Mouse (Mus musculus) granulocyte monocyte progenitor cell, adult 5-6 weeks (primary cell): ENCODE data around the gene Fbn1. TPM values are rescaled to one million over a fixed set of nuclear protein-coding genes. Genes with fewer than 3 reads are reported as not detected.

Experiments used
- ATAC-seq: replicated peaks from 2 replicates; pipeline ENCODE4 v1.8.0; 2016; ENCODE audit warnings: mild to moderate bottlenecking, moderate TSS enrichment, inconsistent platforms; ENCODE audit not compliant: poor library complexity, severe bottlenecking
- total RNA-seq, 2 experiments: library from RNA; stranded (forward) in 1 of 2; stranded (reverse) in 1 of 2; fragments of 200-712, 200-1000 nt in 1 of 2; fragments of >200 nt in 1 of 2; fragmentation: Nextera tagmentation in 1 of 2; gene quantifications; 2 replicates each; pipeline ENCODE4 v1.2.3; 2014 to 2017

The Fbn1 gene
- total RNA-seq, 2 experiments from 2014 or later: 0.05 TPM; not detected in 1

DNA sequence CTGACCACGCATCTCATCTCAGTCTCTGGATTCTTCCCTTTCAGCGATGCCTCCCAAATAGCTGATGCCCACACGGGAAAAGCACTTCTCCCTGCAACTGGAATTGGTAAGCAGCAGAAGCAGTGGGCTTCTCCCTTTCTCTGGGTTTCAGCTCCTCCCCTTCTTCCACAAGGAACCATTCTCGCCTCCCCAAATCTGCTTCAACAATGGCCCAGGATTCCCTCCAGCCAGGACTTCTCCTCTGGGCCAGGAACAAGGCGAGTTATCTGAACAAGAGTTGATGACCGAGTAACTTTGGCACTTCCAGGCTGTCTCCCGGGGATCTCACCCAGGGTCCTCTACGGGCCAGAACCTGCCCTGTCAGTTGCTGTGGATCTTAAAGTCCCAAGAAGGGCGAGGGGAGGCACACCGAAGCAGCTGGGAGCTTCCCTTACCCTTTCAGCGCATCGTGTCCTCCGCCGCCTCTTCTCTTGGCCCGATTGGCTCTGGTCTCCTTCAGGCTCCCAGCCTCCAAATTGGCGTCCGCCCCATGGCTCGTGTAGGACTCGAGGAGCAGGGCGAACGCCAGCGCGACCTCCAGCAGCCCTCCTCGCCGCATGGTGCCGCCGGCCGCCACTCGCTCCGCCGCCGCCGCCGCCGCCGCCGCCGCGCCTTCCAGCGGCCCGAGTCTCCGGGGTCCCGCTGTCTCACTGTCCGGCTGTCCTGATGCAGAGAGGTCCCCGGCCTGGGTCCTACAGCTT lies 2.6 kb downstream of the Fbn1 start, which contains the start of gene Gm9913:
Gm9913 (plus strand) TSS at position 84 of the 740 bp plus-strand sequence.
- peak; percentile 40; the same call in 1 of the 2 replicates for ATAC-seq

DNA sequence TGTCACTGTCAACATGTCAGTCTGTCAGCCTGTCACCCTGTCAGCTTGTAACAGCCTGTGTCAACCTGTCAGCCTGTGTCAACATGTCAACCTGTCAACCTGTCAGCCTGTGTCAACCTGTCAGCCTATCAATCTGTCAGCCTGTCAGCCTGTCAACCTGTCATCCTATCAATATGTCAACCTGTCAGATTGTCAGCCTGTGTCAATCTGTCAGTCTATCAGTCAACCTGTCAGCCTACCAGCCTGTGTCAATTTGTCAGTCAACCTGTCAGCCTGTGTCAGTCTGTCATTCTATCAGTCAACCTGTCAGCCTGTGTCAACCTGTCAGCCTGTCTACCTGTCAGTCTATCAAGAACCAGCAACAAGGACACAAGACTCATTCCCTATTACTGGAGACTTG lies 6.3 kb downstream of the Fbn1 start:
- ATAC-seq: no peak

DNA sequence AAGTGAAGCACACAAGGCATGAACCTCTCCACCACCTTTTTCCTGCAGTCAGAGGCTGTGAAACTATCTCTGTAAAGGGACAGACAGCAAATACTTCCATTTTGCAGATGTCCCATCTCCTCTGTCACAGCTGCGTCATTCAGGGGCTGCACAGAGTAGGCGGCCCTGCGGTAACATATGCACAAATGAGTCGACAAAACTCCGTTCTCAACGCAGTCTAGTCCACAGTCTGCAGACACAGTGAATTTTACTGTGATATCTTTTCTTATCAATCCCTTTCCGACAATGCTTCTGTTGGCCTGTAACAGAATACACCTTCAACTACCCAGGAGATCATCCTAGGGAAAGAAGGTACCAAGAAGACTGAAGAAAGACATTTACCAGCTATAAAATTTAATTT lies 9.6 kb downstream of the Fbn1 start:
- no peak for ATAC-seq

DNA sequence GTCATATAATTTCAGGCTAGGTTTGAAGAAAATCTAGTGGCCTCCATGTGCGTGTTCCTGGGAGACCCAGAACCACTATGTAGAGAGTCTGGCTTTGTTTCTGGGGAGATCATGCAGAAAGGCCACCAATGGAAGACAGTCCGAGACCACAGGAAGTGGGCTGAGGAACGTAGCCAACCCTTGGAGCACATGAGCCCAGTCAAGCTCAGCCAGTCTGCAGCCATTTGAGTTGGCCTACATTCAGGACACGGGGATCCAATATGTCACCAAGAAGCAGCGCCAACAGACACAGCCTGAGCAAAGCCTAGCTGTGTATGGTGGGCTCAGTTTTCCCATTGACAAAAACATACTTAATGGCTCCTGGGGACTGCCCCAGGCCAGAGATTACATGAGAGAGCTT lies 11.1 kb downstream of the Fbn1 start:
- ATAC-seq: peak; percentile 15; the same call in 1 of the 2 replicates

DNA sequence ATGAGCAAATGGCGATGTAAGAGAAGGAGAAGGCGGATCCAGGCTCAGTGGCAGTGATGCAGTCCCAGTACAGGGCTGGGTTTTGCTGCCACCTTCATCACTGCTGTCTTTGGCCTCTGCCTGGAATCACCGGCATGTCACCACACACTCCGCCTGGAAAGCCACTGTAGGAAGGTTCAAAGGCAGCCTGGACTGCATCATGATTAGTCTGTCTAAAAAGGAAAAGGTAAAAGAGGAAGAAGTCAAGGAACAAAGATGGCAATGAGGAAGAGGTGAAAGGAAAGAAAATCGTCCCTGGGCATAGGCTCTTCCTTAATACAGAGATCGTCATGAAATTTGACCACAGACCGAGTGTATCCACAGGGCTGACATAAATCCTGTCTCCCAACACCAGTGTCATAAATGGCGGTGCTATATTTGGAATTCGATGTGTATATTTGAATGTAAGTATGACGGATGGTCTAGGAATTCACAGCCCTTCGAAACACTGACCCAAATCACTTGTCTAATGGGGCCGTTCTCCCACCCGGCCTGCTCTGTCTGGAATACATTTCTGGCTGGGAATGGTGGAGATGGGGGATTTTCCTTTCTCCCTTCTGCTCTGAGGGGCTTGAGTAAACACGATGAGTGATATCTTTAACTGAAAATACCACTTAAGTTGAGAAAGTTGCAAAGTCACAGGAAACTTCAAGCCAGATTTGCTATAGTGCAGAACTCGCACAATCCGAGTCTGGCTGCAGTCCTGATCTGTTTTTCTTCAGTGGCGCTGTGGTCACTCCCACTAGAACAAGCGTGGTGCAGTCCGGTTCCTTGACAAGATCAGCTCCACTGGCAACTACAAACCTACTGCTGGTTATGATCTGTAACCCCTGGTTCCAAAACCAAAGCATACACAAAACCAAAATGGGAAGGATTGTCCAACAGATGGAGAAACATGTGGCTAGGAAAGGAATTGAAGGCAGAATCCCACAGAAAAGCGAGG lies 12.7 kb downstream of the Fbn1 start:
- peak; percentile 80 for ATAC-seq

DNA sequence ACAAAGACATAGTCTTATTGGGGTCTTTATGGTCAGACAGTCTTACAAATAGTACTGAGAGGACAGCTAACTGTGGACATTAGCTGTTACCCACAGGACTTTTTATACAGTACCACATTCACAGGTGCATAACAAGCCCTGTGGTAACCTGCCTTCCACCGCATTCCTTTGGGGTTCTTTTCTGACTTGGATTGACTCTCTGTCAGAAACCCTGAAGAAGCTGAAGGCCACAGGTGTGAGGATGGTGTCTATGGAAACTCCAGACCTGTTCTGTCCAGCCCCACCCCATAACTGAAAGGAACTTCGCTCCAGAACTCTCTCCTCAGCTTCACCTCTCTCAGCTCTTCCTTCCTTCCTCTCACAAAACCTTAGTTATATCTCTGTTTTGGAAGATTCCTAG lies 13.5 kb downstream of the Fbn1 start:
- ATAC-seq: no peak

DNA sequence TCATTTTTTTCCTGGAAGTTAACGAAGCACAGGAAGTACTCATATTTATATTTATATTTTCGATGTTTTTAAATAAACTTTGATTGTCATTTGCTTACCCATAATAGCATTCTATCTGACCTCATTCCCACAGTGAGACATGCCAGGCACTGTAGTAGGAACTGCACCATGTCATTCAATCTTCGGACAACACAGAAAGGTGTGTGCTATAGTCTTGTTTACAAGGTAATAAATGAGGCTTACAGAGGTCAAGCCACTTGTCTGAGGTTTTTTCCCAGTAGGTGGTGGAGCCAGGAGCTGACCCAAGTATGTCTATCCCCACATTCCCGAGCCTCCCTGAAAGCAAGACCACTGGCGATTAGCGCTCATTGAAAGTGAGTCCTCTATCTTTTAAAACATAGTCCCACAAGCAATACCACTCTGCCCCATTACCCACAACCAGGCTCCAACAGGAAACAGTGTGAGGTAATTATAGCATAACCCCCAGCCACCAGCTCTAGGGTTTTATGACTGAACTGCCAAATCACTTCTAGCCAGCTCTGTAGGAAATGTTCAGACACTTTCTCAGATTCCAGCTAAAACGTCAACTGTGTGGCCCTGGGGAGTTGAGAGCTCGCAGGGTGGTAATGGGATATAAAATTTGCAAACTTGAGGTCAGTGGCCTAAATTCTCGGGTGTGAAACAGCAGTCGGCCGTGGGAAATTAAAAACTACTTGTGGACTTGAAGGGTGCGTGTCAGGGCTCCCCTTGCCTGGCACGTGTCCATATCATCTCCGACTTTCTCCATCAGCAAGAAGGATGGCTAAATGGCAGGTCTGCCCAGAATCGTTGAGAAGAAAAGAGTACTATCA lies 15.5 kb downstream of the Fbn1 start:
- peak; percentile 74 for ATAC-seq

DNA sequence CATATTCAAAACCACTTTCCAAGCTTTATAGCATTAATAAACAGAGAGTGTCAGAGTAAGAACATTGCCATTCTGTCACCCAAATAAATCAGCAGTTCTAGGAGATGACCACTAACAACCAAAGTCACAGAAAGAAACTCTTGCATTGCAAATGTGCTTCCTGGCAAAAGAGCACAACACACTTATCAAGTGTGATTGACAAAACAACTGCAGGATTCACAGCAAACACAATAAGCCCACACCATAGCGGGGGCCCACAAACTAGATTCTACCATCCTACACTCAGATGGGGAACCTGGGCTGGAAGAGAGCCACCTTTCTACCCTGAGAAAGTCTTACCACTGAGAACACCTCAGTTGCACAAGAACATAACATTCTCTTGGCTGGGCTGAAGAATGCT lies 17.8 kb downstream of the Fbn1 start:
- no peak for ATAC-seq

DNA sequence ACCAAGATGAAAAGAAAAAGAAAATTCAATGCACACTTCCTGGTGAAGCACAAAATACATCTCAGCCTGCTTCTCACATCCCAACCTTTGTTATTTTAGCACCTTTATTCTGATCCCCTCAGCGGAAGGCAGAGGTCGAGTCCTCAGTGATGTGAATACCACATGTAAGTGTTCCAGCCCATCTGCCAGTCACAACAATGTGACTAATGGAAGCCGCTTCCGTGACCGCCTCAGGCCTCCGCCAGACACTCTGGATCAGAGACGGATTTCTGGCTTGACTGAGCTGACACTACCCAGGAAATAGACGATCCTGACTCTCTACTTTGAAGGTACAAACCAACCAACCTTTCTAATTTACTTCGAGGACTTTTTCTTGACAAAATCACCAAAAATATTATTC lies 22.9 kb downstream of the Fbn1 start:
- ATAC-seq: no peak

DNA sequence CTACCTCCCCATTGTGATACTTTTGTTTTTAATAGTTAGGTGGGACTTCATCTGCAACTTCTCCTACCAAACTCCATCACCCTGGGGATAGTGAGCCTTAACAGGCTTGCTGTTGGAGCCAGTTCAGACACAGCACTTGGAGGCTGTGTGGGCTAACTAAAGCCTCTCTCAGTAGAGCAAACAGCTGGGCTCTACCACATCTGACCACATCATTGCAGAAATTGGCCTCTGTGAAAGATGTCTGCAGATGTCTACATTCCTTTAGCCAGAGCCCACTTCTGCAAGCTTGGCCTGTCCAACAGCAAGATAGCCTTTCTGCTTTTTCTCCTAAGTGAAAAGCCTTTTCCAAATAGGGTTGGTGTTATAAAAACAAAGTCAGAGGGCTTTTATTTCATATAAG lies 23.6 kb downstream of the Fbn1 start:
- no peak for ATAC-seq

DNA sequence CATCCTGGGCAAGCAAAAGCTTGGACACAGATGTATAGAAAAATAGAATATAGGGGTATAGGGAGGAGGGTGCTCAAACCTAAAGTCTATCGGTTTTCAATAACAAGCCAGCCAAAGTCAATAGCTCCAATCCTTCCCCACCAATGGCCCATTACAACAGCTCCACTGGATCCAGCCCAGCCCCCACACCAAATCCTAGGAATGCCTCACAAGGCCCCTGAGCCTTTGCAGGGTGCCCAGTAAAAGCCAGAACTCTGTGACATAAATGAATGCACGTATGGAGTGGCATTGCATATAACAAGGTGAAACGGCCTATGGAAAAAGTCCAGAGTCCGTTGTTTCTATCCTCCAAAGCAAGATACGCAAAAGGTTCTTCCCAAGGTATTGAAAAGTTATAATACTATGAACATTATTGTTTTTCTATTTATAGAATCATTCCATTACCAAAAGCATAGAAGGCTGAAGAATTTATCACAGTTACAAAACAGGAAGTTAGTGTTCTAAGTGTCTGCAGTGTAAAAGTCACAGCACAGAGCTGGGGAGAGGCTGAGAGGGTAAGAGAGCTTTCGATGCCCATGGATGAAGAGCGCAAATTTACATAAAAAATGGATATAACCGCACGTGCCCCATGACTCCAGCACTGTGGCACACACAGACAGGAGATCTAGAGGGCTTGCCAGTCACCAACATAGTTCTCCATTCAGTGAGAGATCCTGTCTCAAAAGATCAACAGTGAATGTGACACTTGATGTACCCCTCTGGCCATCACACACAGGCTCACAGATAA lies 26.1 kb downstream of the Fbn1 start:
- ATAC-seq: peak; percentile 35; the same call in 1 of the 2 replicates

DNA sequence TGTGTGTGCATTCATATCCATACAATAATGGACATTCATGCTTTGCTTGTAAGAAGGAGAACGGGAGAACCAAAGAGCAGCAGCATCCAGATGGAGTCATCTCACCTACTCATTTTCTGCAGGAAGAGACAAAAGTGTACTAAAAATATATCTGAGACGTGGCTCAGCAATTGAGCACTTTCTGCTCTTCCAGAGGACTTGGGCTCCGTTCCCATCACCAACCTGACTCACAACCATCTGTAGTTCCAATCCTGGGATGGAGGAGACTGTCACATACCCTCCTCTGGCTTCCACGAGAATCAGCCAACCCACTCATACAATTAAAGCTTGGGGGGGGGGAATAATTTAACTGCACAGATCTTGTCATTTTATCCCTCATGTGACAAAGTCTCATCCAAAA lies 26.7 kb downstream of the Fbn1 start:
- no peak for ATAC-seq

DNA sequence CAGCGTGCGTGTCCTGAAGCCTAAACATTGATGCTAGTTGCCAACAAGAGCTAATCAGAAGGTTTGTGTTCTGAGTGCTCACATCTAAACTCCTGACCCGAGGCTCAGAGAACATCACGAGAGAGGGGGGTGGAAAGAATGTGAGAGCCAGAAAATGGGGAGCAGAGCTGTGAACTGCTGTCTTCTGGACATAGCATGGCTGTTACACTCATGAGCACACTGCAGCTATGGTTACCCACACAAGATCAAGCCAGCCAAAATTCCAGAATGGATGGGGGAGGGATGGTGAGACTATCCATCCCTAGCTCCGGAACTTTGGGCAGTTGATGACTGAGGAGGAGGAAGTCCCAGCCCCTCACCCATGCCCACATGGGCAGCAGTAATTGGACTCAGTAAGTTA lies 27.7 kb downstream of the Fbn1 start:
- no peak for ATAC-seq

DNA sequence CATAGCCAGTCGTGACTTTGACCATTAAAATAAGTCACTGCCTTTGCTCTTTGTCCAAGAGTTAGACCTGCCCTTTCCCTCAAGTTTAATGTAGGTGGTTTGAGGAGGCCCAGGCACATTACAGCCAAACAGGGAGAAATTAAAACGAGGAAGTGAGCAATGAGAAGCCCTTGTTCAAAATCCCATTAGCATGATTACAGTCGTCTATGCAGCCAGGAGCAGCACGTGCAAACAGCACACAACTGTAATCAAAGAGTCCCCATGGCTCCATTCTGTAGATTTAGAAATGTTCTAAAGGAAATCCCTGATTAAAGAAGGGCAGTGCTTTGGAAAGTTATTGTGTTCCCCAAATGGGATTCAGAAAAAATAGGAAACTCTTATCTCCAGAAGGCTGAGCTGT lies 29.1 kb downstream of the Fbn1 start:
- no peak for ATAC-seq

DNA sequence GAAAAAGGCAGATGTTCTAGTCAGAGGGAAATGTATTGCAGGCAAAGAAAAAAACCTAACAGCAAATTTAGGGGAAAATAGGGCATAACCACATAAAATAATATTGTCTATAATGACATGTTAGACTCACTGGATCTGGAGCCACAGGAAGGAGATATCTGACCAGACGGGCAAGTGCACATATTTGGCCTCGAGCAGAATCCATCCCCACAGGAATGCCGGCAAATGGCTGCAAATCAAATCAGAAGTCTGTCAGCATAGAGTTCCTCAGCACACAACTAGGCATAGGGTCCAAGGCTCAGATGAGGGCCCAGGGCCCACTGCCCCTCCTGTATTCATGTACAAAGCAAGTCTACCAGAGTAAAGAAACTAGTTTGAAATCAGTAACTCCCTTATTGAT lies 30.4 kb downstream of the Fbn1 start:
- no peak for ATAC-seq

DNA sequence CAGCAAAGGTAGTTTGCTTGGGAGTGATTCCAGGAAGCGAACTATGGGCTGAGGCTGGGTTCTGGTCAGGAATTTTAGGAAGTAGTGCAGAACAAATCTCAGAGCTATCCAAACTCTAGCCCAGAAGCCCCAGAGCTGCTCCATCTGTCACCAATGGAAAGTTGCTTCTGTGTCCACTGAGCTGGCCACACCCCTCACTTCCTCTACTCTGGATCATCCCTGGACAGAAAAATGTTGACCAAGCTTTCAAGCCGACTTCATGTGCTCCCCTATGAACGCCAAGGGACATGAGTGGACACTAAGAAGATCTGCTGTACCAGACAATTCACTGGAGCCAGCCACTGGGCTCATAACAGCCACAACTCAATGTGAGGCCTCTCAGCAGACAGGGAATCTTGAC lies 31.6 kb downstream of the Fbn1 start:
- no peak for ATAC-seq

DNA sequence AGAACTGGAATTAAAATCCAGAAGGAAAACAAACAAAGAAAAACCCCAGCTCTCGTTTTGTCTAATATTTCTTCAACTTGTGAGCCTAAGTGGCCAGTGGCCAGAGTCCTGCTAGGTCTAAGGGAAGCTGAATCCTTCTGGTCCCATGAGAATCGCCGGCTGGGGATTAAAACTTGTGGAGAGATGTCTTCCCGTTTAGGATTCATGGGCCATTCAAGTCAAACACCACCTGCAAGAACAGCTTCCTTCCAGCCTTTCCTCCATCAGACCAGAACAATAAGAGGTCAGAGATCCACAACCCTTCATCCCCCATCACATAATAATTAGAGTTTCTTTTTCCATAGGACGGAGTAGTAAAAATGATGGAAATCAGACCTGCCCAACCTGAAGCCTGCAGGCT lies 33.1 kb downstream of the Fbn1 start:
- no peak for ATAC-seq

DNA sequence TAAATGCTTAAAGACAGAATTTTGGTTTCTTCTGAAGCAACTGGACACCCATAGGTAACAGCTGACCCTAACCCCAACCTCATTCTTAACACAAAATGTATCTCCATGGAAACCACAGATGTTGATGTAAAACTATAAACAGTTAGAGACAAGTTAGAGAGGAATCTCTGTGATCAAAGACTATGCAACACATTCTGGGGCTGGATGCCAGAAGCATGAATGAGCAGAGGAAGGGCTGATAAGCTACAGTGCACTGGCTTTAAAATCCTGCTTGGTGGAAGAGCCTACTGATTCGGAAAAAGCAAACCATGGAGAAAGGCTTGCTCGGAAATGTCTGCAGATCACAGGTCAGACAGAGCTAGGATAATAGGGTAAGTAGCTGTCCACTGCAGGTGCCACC lies 34.6 kb downstream of the Fbn1 start:
- ATAC-seq: no peak

DNA sequence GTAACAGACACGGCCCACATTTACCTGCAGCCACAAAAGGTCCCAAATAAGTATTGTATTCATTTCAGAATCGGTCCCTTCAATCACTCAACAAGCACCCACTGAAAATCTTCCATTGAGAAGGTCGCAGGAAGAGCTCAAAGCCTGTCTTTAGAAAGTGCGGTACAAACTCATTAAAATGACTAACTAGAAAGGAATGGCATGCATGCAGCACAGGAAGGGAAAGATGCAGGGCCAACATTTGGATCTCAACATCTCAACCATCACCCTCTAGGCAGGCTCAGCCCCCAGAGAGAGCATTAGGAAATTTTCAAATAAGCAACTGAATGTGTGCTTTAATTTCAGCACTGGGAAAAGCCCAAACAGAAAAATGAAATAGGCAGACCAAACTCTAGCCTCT lies 36.1 kb downstream of the Fbn1 start:
- ATAC-seq: no peak
